Mouse (Mus musculus): ENCODE data around the gene Usp4.

GRCm38 (mm10) chr9:108385006-108385405, 37.4 kb downstream of the Usp4 start:
- TF ChIP-seq EP300 (IDR thresholded peaks at IDR 0.05; ENCODE audit: low read depth) (no peak), CTCF (IDR thresholded peaks at IDR 0.05; ENCODE audit: low read depth) (no peak)
